ENCODE assay signal across 16 mouse cellular contexts in genomic region chr9:72590861-72591260, GRCm38 (mm10).
"Had no signal": no experiment of that assay in that cellular context is flagged by ENCODE, and none has a peak within 500 bp of the region (broad histone marks: within the 10 kb centered on the region; RNA-seq: fewer than 3 reads in every experiment).

No protein-coding gene starts in this region.

- H3K36me3 ChIP-seq: stomach, embryonic 15.5 days had no signal

- H3K4me1 ChIP-seq: neural tube, embryonic 13.5 days; neural tube, embryonic 15.5 days; stomach, embryonic 15.5 days had no signal

- H3K27ac ChIP-seq: neural tube, embryonic 13.5 days; neural tube, embryonic 15.5 days; stomach, embryonic 15.5 days; stomach, postnatal 0 days had no signal

- H3K4me3 ChIP-seq: neural tube, embryonic 13.5 days; neural tube, embryonic 15.5 days; stomach, embryonic 15.5 days had no signal

- DNase-seq: retina, postnatal 1 day; right cerebral cortex, adult 18-20 months; right cerebral cortex, postnatal 14 days; right cerebral cortex, postnatal 25 days; right cerebral cortex, postnatal 4 days; spleen, adult 18-20 months; thymus, adult 18-20 months; thymus, adult 2 months; thymus, postnatal 14 days; thymus, postnatal 25 days; thymus, postnatal 36 days; thymus, postnatal 4 days had no signal

- H3K9me3 ChIP-seq: neural tube, embryonic 13.5 days; neural tube, embryonic 15.5 days; stomach, embryonic 15.5 days had no signal

- H3K27me3 ChIP-seq: neural tube, embryonic 13.5 days; neural tube, embryonic 15.5 days; stomach, embryonic 15.5 days had no signal

- H3K9ac ChIP-seq: neural tube, embryonic 13.5 days; neural tube, embryonic 15.5 days; stomach, embryonic 15.5 days had no signal

- H3K4me2 ChIP-seq: neural tube, embryonic 13.5 days; neural tube, embryonic 15.5 days; stomach, embryonic 15.5 days had no signal
